Mouse (Mus musculus): ENCODE data around the gene Gm16181.
A peak's percentile ranks its signal among the peaks of the same experiment; 100 is the strongest.

Gm16181 gene

GRCm38 (mm10) chr17:35196321-35196641 is 24.4 kb upstream of the Gm16181 start:
- no peak for DNase-seq

- DNase-seq, result no peak
Measured at GRCm38 (mm10) chr17:35197126-35197525, 23.5 kb upstream of the Gm16181 start.

GRCm38 (mm10) chr17:35198029-35198428 is 22.6 kb upstream of the Gm16181 start:
- no peak for DNase-seq

GRCm38 (mm10) chr17:35198946-35199345 is 21.7 kb upstream of the Gm16181 start:
- DNase-seq, result no peak

- DNase-seq, result no peak
Measured at GRCm38 (mm10) chr17:35200398-35200797, 20.2 kb upstream of the Gm16181 start.

GRCm38 (mm10) chr17:35201128-35201527 is 19.5 kb upstream of the Gm16181 start:
- DNase-seq, result no peak

GRCm38 (mm10) chr17:35201787-35202186 is 18.8 kb upstream of the Gm16181 start, which contains the start of gene Tnf:
Gene Tnf, minus strand, starts transcription at chr17:35202007.
- DNase-seq, result no peak

- no peak for DNase-seq
Measured at GRCm38 (mm10) chr17:35202442-35202841, 18.2 kb upstream of the Gm16181 start.

GRCm38 (mm10) chr17:35204494-35205379 is 15.9 kb upstream of the Gm16181 start, which contains the start of gene Lta:
Gene Lta, minus strand, starts transcription at chr17:35205351.
- no peak for DNase-seq

GRCm38 (mm10) chr17:35205380-35205769 is 15.3 kb upstream of the Gm16181 start:
- no peak for DNase-seq

- DNase-seq, result no peak
Measured at GRCm38 (mm10) chr17:35209785-35210535, 10.7 kb upstream of the Gm16181 start.

- DNase-seq, result no peak
Measured at GRCm38 (mm10) chr17:35210593-35210992, 10.0 kb upstream of the Gm16181 start.

GRCm38 (mm10) chr17:35213071-35213470 is 7.6 kb upstream of the Gm16181 start:
- DNase-seq, result no peak

- DNase-seq, result no peak
Measured at GRCm38 (mm10) chr17:35218516-35219193, 2.0 kb upstream of the Gm16181 start.

- no peak for DNase-seq
Measured at GRCm38 (mm10) chr17:35219601-35220041, 1.0 kb upstream of the Gm16181 start.

GRCm38 (mm10) chr17:35222299-35222698 is 1.7 kb downstream of the Gm16181 start:
- DNase-seq, result no peak

GRCm38 (mm10) chr17:35224641-35225040 is 4.0 kb downstream of the Gm16181 start:
- DNase-seq, result no peak

- DNase-seq, result no peak
Measured at GRCm38 (mm10) chr17:35225456-35225855, 4.8 kb downstream of the Gm16181 start.

GRCm38 (mm10) chr17:35226561-35227046 is 6.0 kb downstream of the Gm16181 start:
- DNase-seq, result no peak

- DNase-seq, result no peak
Measured at GRCm38 (mm10) chr17:35231022-35231421, 10.4 kb downstream of the Gm16181 start.

GRCm38 (mm10) chr17:35232043-35232442 is 11.4 kb downstream of the Gm16181 start:
- DNase-seq, result peak; percentile 78

- no peak for DNase-seq
Measured at GRCm38 (mm10) chr17:35232659-35233058, 12.0 kb downstream of the Gm16181 start.

All from right cerebral cortex, postnatal 25 days (tissue).